Mouse (Mus musculus) adrenal gland, adult 10 weeks (tissue): ENCODE data around the gene Hist4h4. TPM values are rescaled to one million over a fixed set of nuclear protein-coding genes. Genes with fewer than 3 reads are reported as not detected.

ENCODE experiments used
- polyA plus RNA-seq: library from polyadenylated mRNA; stranded (reverse); fragments of 350-450 nt; fragmentation: Illumina TruSeq; extraction: RNeasy Lipid Tissue Mini Kit (QIAGEN cat#74804); gene quantifications from one replicate; pipeline ENCODE4 v1.2.3, GENCODE M21; 2014; ENCODE audit warnings: low read depth, low replicate concordance

Hist4h4 gene
- not detected for polyA plus RNA-seq

DNA sequence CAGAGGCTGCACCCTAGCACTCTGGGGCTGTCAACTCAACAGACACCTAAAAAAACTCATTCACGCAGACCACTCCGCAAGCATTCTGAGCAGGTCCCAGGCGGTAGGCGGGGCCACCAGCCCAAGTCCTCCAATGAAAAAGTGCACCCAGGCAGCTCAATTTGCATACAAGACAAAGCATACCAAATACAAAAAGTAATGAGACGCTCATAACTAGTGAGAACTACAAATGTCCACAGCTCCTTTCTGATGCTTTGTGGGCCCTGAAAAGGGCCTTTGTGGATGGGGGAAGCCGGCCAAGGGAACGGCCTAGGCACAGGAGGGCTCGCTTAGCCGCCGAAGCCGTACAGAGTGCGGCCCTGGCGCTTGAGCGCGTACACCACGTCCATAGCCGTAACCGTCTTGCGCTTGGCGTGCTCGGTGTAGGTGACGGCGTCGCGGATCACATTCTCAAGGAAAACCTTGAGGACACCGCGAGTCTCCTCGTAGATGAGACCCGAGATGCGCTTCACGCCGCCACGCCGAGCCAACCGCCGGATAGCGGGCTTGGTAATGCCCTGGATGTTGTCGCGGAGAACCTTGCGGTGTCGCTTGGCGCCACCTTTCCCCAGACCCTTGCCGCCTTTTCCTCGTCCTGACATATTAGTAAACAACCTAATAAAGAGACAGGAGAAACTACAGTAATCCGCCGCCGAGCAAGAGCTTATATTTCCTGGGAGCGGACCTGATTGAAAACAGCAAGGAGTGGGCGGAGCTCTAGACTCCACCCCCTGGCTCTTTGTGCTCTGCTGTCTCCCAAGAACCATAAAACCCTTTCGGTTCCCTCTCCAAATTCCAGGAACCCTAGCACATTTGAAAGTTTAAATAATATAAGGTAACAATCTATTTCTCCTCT is at the start of gene Hist4h4:
Gene Hist4h4, minus strand, starts transcription at position 677 of the 895 bp plus-strand sequence.

GRCm38 (mm10) chr6:136835352-136835751 is 31.1 kb upstream of the Hist4h4 start, which contains the start of gene Smco3:
Smco3 (minus strand) TSS chr6:136835452.

DNA sequence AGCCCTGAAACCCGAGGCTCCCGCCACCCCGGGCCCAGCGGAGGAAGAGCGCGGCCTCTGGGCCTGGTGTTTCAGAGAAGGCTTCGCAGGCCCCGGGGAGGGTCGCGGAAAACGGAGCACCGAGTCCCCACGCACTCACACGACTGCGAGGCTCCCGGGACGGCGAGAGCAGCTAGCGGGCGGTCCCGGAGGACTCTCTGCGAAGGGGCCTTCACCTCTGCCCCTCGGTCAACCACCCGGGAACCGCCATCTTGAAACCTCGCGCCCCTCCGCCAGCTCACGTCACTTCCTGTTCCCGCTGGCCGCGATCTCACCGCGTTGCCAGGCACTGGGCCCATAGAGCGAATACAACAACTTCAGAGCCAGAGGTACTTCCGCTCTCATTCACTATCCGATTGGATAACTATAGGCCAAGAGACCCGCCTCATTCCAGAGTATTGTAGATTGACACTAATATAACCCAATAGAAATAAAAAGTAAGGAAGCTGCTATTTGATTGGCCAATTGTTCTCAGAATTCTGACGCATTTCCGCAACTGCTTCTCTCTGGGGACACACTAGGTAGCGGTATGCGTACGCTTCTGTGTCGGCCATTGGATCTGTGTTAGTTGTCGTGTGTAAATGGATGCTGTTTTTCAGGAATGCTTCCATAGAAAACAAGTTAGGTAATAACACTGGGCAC is 23.8 kb upstream of the Hist4h4 start, which contains the start of gene Wbp11:
Gene Wbp11, minus strand, starts transcription at position 353 of the 681 bp plus-strand sequence.

GRCm38 (mm10) chr6:136827516-136827880 is 23.3 kb upstream of the Hist4h4 start, which contains the start of gene BC049715:
BC049715 (plus strand) TSS chr6:136827626.

DNA sequence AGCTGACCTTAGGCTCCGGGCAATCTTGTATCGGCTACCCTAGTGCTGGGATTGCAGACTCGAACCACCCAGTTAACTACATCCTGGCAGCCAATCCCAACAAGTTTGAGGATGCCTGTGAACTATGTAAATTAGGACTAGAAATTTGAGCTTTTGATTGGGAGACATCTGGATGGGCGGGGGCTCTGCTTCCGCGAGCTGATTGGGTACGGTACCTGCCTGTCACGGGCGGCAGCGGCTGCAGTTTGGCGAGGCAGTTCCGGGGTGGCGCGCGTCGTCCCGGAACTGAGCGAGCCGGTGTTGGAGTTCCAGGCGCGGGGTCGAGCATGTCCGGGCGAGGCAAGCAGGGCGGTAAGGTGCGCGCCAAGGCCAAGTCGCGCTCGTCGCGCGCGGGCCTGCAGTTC is 3.8 kb upstream of the Hist4h4 start, which contains the start of gene H2afj:
Gene H2afj, plus strand, starts transcription at position 231 of the 404 bp plus-strand sequence.

GRCm38 (mm10) chr6:136781377-136781986 is 22.7 kb downstream of the Hist4h4 start, which contains the start of gene Gucy2c:
Gucy2c (minus strand) TSS chr6:136781765.

Other genes starting within 250 kb of the Hist4h4 start
- 22.2 TPM for gene Plbd1, start 142.5 kb downstream of the Hist4h4 start, polyA plus RNA-seq
- gene Gucy2c, start 22.6 kb downstream of the Hist4h4 start, polyA plus RNA-seq: not detected
- gene H2afj, start 3.8 kb upstream of the Hist4h4 start, polyA plus RNA-seq: 11.4 TPM
- 0.70 TPM for gene BC049715, start 23.2 kb upstream of the Hist4h4 start, polyA plus RNA-seq
- gene Wbp11, start 23.8 kb upstream of the Hist4h4 start, polyA plus RNA-seq: 102 TPM
- 0.93 TPM for gene Smco3, start 31.0 kb upstream of the Hist4h4 start, polyA plus RNA-seq
- 4.3 TPM for gene Art4, start 53.3 kb upstream of the Hist4h4 start, polyA plus RNA-seq
- 110 TPM for gene Mgp, start 71.4 kb upstream of the Hist4h4 start, polyA plus RNA-seq
- gene Erp27, start 117.8 kb upstream of the Hist4h4 start, polyA plus RNA-seq: not detected
- not detected for gene Pde6h, start 119.4 kb upstream of the Hist4h4 start, polyA plus RNA-seq
- gene Arhgdib, start 137.5 kb upstream of the Hist4h4 start, polyA plus RNA-seq: 21.1 TPM